Mouse (Mus musculus) heart, postnatal 0 days (tissue): Measurements from ENCODE around the gene Add2.
"Not testable (repeated sequence)": the region's sequence is repeated elsewhere in the genome, so short reads cannot be mapped to it uniquely, and the experiment has no call there.

ENCODE experiments used
- CTCF ChIP-seq: IDR thresholded peaks from 2 replicates; pipeline ENCODE4 v1.5.1; 2016; ENCODE audit warnings: antibody characterized with exemption, control low read depth, low read depth
- EP300 ChIP-seq: IDR thresholded peaks from 2 replicates; pipeline ENCODE4 v1.6.1; 2016; ENCODE audit warnings: antibody characterized with exemption, low read depth

GRCm38 (mm10) chr6:85989570-85989969, 38.9 kb upstream of the Add2 start:
- TF ChIP-seq CTCF, EP300: not testable (repeated sequence)
